Mouse (Mus musculus) heart, embryonic 13.5 days (tissue): Measurements from ENCODE around the gene Mphosph9. TPM values are rescaled to one million over a fixed set of nuclear protein-coding genes. Genes with fewer than 3 reads are reported as not detected.

Experiments
- ATAC-seq: fragments of 200-750 bp; cut with Nextera tagmentation; 2 replicates; pipeline ENCODE4 v1.8.0; 2017; ENCODE audit warnings: moderate TSS enrichment; ENCODE audit not compliant: insufficient number of reproducible peaks, low FRiP score, low TSS enrichment; ENCODE audit errors: extremely low read depth
- H3K27ac ChIP-seq: fragments of 300-500 bp; sonication (generic); replicated peaks from 2 replicates; pipeline ENCODE4 v1.5.1; 2015; ENCODE audit warnings: moderate library complexity, mild to moderate bottlenecking, inconsistent platforms
- H3K27me3 ChIP-seq: fragments of 300-500 bp; sonication (generic); replicated peaks from 2 replicates; pipeline ENCODE4 v1.6.1; 2015; ENCODE audit warnings: mild to moderate bottlenecking, inconsistent platforms
- H3K36me3 ChIP-seq: fragments of 300-500 bp; sonication (generic); 2 replicates; pipeline ENCODE4 v1.6.1; 2015; ENCODE audit warnings: mild to moderate bottlenecking, inconsistent platforms
- H3K4me1 ChIP-seq: fragments of 300-500 bp; sonication (generic); 2 replicates; pipeline ENCODE4 v1.6.1; 2015; ENCODE audit warnings: inconsistent platforms
- H3K4me2 ChIP-seq: fragments of 300-500 bp; sonication (generic); 2 replicates; pipeline ENCODE4 v1.6.1; 2015; ENCODE audit warnings: inconsistent platforms, mild to moderate bottlenecking, moderate library complexity
- H3K4me3 ChIP-seq: fragments of 300-500 bp; sonication (generic); 2 replicates; pipeline ENCODE4 v1.5.1; 2015; ENCODE audit warnings: moderate library complexity, mild to moderate bottlenecking, inconsistent platforms
- H3K9ac ChIP-seq: fragments of 300-500 bp; sonication (generic); 2 replicates; pipeline ENCODE4 v1.6.1; 2015; ENCODE audit warnings: inconsistent platforms, mild to moderate bottlenecking, moderate library complexity
- H3K9me3 ChIP-seq: fragments of 300-500 bp; sonication (generic); 2 replicates; pipeline ENCODE4 v1.6.1; 2016; ENCODE audit warnings: inconsistent platforms
- WGBS: fragments of 180-500 bp; shearing (Covaris S2); methylation state at CpG from one replicate; pipeline ENCODE4 v1.1.7; 2015; ENCODE audit warnings: mixed read lengths; 5-methylcytosine and 5-hydroxymethylcytosine counted together
- polyA plus RNA-seq: library from polyadenylated mRNA; unstranded; fragments of >200 nt; fragmentation: Nextera tagmentation; extraction: Ambion mirVana; gene quantifications from 2 replicates; pipeline ENCODE4 v1.2.1, GENCODE M21; 2015

Mphosph9 gene
- polyA plus RNA-seq, 1 experiment from 2014 or later = 10.2 TPM

DNA sequence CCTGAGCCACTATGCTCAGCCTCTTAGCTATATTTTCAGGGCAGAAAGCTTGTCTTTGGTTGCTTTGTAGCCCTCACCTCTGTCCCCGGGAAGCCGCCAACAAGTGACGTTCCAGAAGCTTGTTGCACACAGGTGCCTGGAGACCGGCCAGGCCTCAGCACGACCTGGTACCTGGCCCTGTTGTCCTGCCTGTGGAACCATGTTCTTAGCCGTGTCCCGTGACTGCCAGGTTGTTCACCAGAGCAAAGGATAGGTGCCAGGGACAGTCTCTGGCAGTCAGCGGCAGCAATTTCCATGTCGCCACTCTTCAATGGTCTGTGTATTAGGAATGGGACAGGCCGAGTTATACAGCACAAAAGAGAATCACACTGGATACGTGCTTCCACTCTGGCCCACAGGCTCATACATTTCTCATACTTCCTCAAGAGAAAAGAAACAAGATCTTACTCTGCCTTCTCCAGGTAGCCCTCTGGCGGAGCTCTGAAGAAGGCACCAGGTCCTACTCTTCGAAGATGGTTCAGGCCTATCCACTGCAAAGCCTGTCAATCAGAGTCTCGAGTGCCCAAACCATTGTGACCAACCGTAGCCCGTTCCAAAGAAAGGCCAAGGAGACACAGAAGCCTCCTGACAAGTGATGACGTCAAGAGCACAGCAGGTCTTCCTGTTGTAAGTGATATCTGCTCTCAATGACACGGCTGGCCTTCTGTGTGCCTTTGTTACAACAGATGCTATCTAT, 117.3 kb downstream of the Mphosph9 start:
- 60% methylated on average over 18 of the region's 18 CpGs for WGBS
- Histone ChIP-seq H3K9ac (peak overlapping the region; percentile 71), H3K9me3 (no peaks in the 10 kb centered on the region), H3K36me3 (peaks cover 11% of the 10 kb centered on the region), H3K4me1 (peaks cover 95% of the 10 kb centered on the region), H3K4me3 (no peak overlapping the region), H3K27me3 (no peaks in the 10 kb centered on the region), H3K27ac (peak overlapping the region; percentile 67), H3K4me2 (no peak overlapping the region)
- no peak for ATAC-seq

DNA sequence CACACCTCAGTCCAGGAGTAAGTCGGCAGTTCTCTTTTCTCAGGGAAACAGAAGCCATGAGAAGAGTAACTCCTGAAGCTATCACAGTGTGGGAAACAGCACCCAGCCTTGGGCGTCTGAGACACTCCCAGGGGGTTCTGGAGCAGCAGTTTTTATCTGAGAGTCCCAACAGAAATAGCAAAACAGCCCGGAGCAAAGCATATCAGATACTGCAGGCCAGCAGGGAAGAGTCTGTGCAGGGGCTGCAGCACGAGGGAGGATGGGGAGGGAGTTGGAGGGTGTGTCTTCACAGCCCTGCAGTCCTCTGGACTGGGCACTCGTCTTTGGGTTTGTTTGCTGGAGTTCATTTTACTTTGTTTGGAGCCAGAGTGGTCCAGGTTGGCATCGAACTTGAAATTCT, 117.9 kb downstream of the Mphosph9 start:
- H3K36me3 ChIP-seq = peaks cover 7% of the 10 kb centered on the region; the same call in 1 of the 2 replicates
- ATAC-seq = no peak
- H3K4me2 ChIP-seq = no peak overlapping the region
- 23% methylated on average over 6 of the region's 6 CpGs for WGBS
- no peaks in the 10 kb centered on the region for H3K27me3 ChIP-seq
- no peak overlapping the region for H3K4me3 ChIP-seq
- H3K4me1 ChIP-seq = peaks cover 95% of the 10 kb centered on the region
- H3K27ac ChIP-seq = peak overlapping the region; percentile 67
- peak overlapping the region; percentile 71 for H3K9ac ChIP-seq
- no peaks in the 10 kb centered on the region for H3K9me3 ChIP-seq

DNA sequence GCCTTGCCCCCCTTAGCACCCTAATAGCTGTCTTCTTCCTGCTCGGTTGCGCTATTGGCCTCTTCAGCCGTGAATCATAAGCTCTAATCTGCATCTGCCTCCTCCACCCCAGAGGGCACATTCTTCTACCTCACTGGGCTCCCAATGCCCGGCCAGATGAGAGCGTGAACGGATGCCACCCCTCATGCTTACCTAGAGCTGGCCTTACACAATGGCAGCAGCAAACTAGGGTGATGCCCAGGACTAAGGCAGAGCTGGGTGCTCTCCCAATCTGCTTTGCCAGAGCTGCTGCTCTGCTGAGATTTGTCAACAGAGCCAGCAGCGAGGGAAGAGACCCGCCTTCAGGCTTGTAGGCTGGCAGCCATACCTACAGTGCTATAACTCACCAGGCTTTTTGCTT, 119.7 kb downstream of the Mphosph9 start:
- Histone ChIP-seq H3K36me3 (no peaks in the 10 kb centered on the region), H3K27ac (peak overlapping the region; percentile 98), H3K4me1 (peaks cover 93% of the 10 kb centered on the region), H3K4me3 (no peak overlapping the region), H3K4me2 (no peak overlapping the region), H3K9me3 (no peaks in the 10 kb centered on the region), H3K27me3 (no peaks in the 10 kb centered on the region), H3K9ac (peak overlapping the region; percentile 58)
- WGBS = 64% methylated on average over 8 of the region's 8 CpGs
- ATAC-seq = no peak

DNA sequence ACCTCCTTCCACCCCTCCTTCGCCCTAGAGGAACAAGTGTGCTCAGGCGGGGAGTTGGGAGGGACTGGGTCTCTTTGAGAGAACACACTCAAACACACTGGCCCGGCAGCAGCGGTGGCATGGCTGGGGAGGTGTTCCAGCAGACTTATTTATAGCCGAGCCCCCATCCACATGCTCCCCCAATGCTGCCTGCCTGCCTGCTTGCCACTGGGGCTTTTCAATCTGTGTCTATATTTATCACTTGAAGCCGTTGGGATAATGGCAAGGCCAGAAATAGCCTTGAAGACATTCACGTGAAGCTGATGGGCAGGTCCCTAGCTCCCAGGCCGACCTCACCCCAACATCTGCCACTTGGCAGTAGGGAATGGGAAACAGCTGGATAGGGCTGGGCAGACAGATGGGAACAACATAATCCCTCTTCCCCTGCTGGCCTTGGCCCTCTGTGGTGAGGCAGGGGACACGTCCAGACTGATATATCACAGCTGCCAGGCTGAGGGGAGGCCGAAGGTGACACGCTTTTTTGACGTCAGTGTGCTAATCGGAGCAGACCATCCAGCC, 121.2 kb downstream of the Mphosph9 start:
- Histone ChIP-seq H3K4me1 (peaks cover 95% of the 10 kb centered on the region), H3K9ac (peak overlapping the region; percentile 75), H3K9me3 (no peaks in the 10 kb centered on the region), H3K27ac (peak overlapping the region; percentile 98), H3K36me3 (no peaks in the 10 kb centered on the region), H3K4me3 (no peak overlapping the region), H3K27me3 (no peaks in the 10 kb centered on the region), H3K4me2 (peak overlapping the region; percentile 50)
- peak; percentile 55; the same call in 1 of the 2 replicates for ATAC-seq
- WGBS = 24% methylated on average over 13 of the region's 13 CpGs

DNA sequence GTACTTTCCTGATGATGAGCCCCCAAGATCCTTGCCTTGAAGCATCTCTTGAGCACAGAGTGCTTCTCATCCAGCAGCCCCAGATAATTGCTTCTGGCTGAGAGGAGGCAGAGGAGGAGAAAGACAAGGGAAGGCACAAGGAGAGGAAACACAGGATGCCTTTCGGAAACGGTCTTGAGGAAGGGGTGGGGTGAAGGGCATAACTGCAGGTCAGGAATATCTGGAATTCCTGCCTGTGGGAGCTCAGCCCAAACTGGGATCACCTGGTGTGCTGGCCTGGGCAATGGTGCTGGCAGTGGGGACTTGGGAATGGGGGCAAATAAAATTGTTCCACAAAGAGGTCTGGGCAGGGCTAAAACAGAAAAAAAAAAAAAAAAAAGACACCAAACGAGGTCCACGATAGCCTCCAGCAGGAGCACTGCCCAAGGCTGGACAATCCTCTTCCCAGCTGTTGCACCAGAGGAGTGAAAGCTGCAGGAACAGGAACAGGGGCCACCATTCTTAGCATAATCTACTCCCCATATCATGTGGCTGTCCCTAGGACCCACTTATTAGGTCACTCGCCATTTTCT, 121.9 kb downstream of the Mphosph9 start:
- peak overlapping the region; percentile 50 for H3K4me2 ChIP-seq

DNA sequence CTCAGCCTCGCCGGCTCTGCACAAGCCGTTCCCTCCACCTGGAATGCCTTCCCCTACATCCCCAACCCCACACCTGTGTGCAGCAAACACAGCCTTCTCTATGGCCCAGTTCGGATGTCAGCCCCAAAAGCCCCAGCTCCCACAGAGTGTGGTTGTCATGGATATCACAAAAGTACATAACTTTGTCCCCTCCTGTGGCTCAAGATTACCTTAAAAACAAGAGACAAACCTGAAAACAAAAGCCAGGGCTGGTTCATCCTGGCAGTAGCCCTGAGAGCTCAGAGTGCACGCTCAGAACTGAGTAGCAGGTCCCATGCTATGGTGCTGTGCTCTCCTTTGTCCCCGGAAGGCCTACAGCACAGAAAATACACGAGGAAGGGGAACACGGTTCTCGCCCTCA, 122.6 kb downstream of the Mphosph9 start:
- Histone ChIP-seq H3K36me3 (no peaks in the 10 kb centered on the region), H3K4me2 (no peak overlapping the region), H3K4me3 (no peak overlapping the region), H3K9me3 (no peaks in the 10 kb centered on the region), H3K9ac (peak overlapping the region; percentile 75; the same call in 1 of the 2 replicates), H3K4me1 (peaks cover 95% of the 10 kb centered on the region), H3K27ac (peak overlapping the region; percentile 98), H3K27me3 (no peaks in the 10 kb centered on the region)
- WGBS = 75% methylated on average over 9 of the region's 9 CpGs
- no peak for ATAC-seq

More for the DNA sequence above, 121.9 kb downstream of the Mphosph9 start:
- Histone ChIP-seq H3K27me3 (no peaks in the 10 kb centered on the region), H3K36me3 (no peaks in the 10 kb centered on the region), H3K9me3 (no peaks in the 10 kb centered on the region), H3K27ac (peak overlapping the region; percentile 98), H3K4me3 (no peak overlapping the region), H3K9ac (peak overlapping the region; percentile 75), H3K4me1 (peaks cover 95% of the 10 kb centered on the region)
- no peak for ATAC-seq
- whole genome bisulfite sequencing = 23% methylated on average over 5 of the region's 5 CpGs

DNA sequence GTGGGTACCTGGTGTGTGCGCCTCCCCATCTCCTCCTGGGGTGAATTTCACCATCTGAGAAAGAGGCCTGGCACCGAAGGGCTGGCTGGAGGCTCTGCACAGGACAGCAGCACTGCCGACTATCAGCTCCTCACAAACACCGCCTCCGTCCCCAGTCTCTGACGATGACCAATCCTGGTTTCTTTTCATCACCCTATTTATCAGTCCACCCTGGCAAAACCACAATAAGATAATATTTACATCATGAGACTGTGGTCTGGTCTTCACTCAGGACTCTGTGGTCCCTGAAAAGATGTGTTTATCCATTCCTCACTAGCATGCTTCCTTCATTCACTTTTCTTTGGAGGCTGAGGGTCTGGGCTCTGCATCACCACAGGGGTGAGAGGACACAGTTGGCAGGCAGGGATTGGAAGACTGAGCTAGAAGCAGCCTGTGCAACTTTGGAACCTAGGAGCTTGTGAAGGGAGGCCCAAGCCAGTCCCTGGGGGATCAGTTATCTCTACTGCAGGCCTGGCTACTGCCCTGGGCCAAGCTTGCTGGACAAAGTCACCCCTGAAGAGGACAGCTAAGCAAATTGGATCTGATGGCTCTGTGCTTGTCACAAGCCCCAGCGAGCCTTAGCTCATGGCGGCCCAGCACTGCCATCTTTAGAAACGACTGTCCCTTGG, 123.5 kb downstream of the Mphosph9 start:
- 36% methylated on average over 9 of the region's 9 CpGs for WGBS
- no peak for ATAC-seq

DNA sequence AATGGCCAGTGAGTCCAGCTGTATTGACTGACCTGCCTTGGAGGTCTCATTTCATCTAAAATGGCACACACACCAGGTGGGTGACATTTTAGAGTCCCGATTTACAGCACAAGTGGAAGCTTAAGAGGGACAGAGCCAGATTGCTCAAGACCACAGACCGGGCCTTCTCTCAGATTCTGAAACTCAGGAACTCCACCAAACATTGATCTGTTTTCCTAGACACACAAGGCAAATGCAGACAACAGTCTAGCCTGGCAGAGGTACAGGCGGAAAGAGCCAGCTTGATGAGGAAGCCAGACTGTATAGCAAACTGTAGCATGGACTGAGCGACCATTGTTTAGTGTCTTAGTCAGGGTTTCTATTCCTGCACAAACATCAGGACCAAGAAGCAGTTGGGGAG, 124.5 kb downstream of the Mphosph9 start:
- peak overlapping the region; percentile 58 for H3K27ac ChIP-seq
- H3K27me3 ChIP-seq = no peaks in the 10 kb centered on the region
- H3K9ac ChIP-seq = 0 out of 2 replicates have a peak overlapping the region, but pooled peaks have one; percentile 1
- no peak overlapping the region for H3K4me2 ChIP-seq
- no peak for ATAC-seq
- H3K9me3 ChIP-seq = no peaks in the 10 kb centered on the region
- no peaks in the 10 kb centered on the region for H3K36me3 ChIP-seq
- H3K4me1 ChIP-seq = peaks cover 98% of the 10 kb centered on the region
- no peak overlapping the region for H3K4me3 ChIP-seq
- WGBS = 88% methylated on average over 4 of the region's 4 CpGs

More for the DNA sequence above, 123.5 kb downstream of the Mphosph9 start:
- H3K4me3 ChIP-seq = no peak overlapping the region
- H3K4me1 ChIP-seq = peaks cover 95% of the 10 kb centered on the region
- H3K4me2 ChIP-seq = no peak overlapping the region
- H3K9me3 ChIP-seq = no peaks in the 10 kb centered on the region
- H3K27me3 ChIP-seq = no peaks in the 10 kb centered on the region
- peak overlapping the region; percentile 98 for H3K27ac ChIP-seq
- H3K36me3 ChIP-seq = no peaks in the 10 kb centered on the region
- peak overlapping the region; percentile 24 for H3K9ac ChIP-seq

DNA sequence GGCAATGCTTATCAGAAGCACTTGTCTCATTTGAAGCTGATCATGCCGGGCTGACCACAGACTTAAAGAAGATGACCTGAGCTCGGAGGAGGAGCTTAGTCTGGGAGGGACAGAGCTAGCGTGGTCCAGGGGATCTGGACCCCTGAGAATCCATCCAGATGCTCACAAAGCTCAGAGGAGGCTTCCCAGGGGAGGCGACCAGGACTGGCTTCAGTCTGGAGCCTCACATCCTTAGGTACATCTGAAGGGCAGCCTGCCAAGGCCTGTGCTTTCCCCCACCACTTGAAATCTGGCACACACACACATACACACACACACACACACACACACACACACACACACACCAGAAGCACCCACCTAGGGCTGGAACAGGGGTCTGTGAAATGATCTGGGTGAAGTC, 125.7 kb downstream of the Mphosph9 start:
- Histone ChIP-seq H3K9me3 (no peaks in the 10 kb centered on the region), H3K4me3 (no peak overlapping the region), H3K27ac (peak overlapping the region; percentile 76), H3K27me3 (no peaks in the 10 kb centered on the region), H3K36me3 (no peaks in the 10 kb centered on the region), H3K9ac (peak overlapping the region; percentile 56), H3K4me2 (no peak overlapping the region), H3K4me1 (peaks cover 98% of the 10 kb centered on the region)
- WGBS = 27% methylated on average over 4 of the region's 4 CpGs
- no peak for ATAC-seq

DNA sequence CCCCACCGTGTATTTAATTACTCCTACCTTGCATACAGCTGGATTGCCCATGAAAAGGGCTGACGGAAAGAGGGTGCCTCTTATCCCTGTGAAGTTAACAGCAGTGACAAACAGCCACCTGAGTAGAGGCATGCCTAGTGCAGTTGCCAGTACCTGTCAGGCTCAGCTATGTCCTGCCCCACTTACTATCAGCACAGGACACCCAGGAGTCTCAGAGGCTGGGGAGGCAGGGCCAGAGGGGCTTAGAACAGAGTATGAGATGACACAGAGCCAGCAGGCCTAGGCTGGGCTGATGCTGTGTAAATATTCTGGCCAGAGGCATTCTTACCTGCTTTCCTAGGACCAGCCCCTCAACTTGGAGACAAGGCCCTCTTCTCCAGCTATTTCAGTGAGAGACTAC, 126.2 kb downstream of the Mphosph9 start:
- Histone ChIP-seq H3K27ac (peak overlapping the region; percentile 76), H3K27me3 (no peaks in the 10 kb centered on the region), H3K4me2 (no peak overlapping the region), H3K4me1 (peaks cover 98% of the 10 kb centered on the region), H3K9me3 (no peaks in the 10 kb centered on the region), H3K4me3 (no peak overlapping the region), H3K36me3 (no peaks in the 10 kb centered on the region), H3K9ac (peak overlapping the region; percentile 56)
- ATAC-seq = no peak
- 59% methylated on average over 2 of the region's 2 CpGs for WGBS
